Mouse (Mus musculus) brain, embryonic 14.5 days (tissue): Measurements from ENCODE around the gene Stau1. TPM values are rescaled to one million over a fixed set of nuclear protein-coding genes. Genes with fewer than 3 reads are reported as not detected.
A peak's percentile ranks its signal among the peaks of the same experiment; 100 is the strongest.

ENCODE experiments used
- DNase-seq: peaks from one replicate; pipeline ENCODE4 v3.0.0-alpha.2; 2011; ENCODE audit warnings: low read depth
- CTCF ChIP-seq: fragments of 200-500 bp; IDR thresholded peaks from 2 replicates; pipeline ENCODE4 v1.5.1; 2012; ENCODE audit warnings: inconsistent platforms, mild to moderate bottlenecking, moderate library complexity, borderline replicate concordance; ENCODE audit not compliant: insufficient read depth, insufficient read length; ENCODE audit errors: extremely low read depth
- POLR2A ChIP-seq: fragments of 200-500 bp; IDR thresholded peaks from 2 replicates; pipeline ENCODE4 v1.6.1; 2012; ENCODE audit warnings: mild to moderate bottlenecking, inconsistent platforms, borderline replicate concordance; ENCODE audit not compliant: poor library complexity, insufficient read depth, insufficient read length, severe bottlenecking; ENCODE audit errors: extremely low read depth
- polyA plus RNA-seq: library from polyadenylated mRNA; depleted of rRNA; stranded (reverse); fragments of >200 nt; gene quantifications from 2 replicates; pipeline ENCODE4 v1.2.3, GENCODE M21; 2012; rRNA removed

Stau1 gene
- polyA plus RNA-seq, 1 experiment: 81.9 TPM

- peak; percentile 98 for DNase-seq
- TF ChIP-seq POLR2A: peak; percentile 58; the same call in 1 of the 2 replicates
- TF ChIP-seq CTCF: no peak
Measured at GRCm38 (mm10) chr2:166905711-166906522, 90.2 kb downstream of the Stau1 start, which contains the start of gene Cse1l. Cse1l (plus strand) TSS chr2:166906040.

- TF ChIP-seq CTCF (peak; percentile 8; the same call in 1 of the 2 replicates), POLR2A (no peak)
Measured at GRCm38 (mm10) chr2:166903719-166904282, 92.3 kb downstream of the Stau1 start.

GRCm38 (mm10) chr2:166900792-166901505 lies 95.2 kb downstream of the Stau1 start:
- no peak for DNase-seq
- TF ChIP-seq POLR2A (no peak), CTCF (no peak)

More at GRCm38 (mm10) chr2:166903719-166904282, 92.3 kb downstream of the Stau1 start:
- DNase-seq: no peak

- no peak for TF ChIP-seq POLR2A
- TF ChIP-seq CTCF: no peak
- DNase-seq: no peak
Measured at GRCm38 (mm10) chr2:166899746-166900145, 96.4 kb downstream of the Stau1 start.

- DNase-seq: no peak
- TF ChIP-seq POLR2A (no peak), CTCF (no peak)
Measured at GRCm38 (mm10) chr2:166899161-166899560, 96.9 kb downstream of the Stau1 start.

Other genes with a start within 250 kb of the Stau1 start
- gene Trp53rkb, start 203.8 kb downstream of the Stau1 start, polyA plus RNA-seq: 10.1 and 12.5 TPM in 2 replicates
- gene Arfgef2, start 190.7 kb downstream of the Stau1 start, polyA plus RNA-seq: 7.6 and 11.4 TPM in 2 replicates
- 77.9 and 78.5 TPM in 2 replicates for gene Cse1l, start 90.3 kb downstream of the Stau1 start, polyA plus RNA-seq
- 35.4 and 38.3 TPM in 2 replicates for gene Ddx27, start 18.9 kb upstream of the Stau1 start, polyA plus RNA-seq
- gene Znfx1, start 66.7 kb upstream of the Stau1 start, polyA plus RNA-seq: 10.5 and 16.8 TPM in 2 replicates
- gene Kcnb1, start 193.9 kb upstream of the Stau1 start, polyA plus RNA-seq: 4.5 and 9.2 TPM in 2 replicates
- 4.5 and 6.1 TPM in 2 replicates for gene Ptgis, start 244.3 kb upstream of the Stau1 start, polyA plus RNA-seq